Mouse (Mus musculus) heart, embryonic 11.5 days (tissue): ENCODE measurements around the gene Eef1e1. TPM values are rescaled to one million over a fixed set of nuclear protein-coding genes. Genes with fewer than 3 reads are reported as not detected.

Experiments used
- ATAC-seq: fragments of 200-750 bp; cut with Nextera tagmentation; replicated peaks from 2 replicates; pipeline ENCODE4 v1.8.0; 2017; ENCODE audit warnings: moderate library complexity; ENCODE audit not compliant: insufficient number of reproducible peaks, low FRiP score, low TSS enrichment
- H3K27ac ChIP-seq: fragments of 300-500 bp; sonication (generic); 2 replicates; pipeline ENCODE4 v1.5.1; 2014; ENCODE audit warnings: mild to moderate bottlenecking, low read depth, low read length
- H3K27me3 ChIP-seq: fragments of 300-500 bp; sonication (generic); 2 replicates; pipeline ENCODE4 v1.6.1; 2014; ENCODE audit warnings: mild to moderate bottlenecking, low read length, mixed read lengths; ENCODE audit not compliant: control insufficient read depth, insufficient read depth
- H3K36me3 ChIP-seq: fragments of 300-500 bp; sonication (generic); 2 replicates; pipeline ENCODE4 v1.6.1; 2014; ENCODE audit warnings: mild to moderate bottlenecking, low read length, moderate library complexity, mixed read lengths; ENCODE audit not compliant: control insufficient read depth, insufficient read depth
- H3K4me1 ChIP-seq: fragments of 300-500 bp; sonication (generic); 2 replicates; pipeline ENCODE4 v1.6.1; 2014; ENCODE audit warnings: low read length; ENCODE audit not compliant: control insufficient read depth, insufficient read depth
- H3K4me2 ChIP-seq: fragments of 300-500 bp; sonication (generic); 2 replicates; pipeline ENCODE4 v1.6.1; 2014; ENCODE audit warnings: mild to moderate bottlenecking, moderate library complexity
- H3K4me3 ChIP-seq: fragments of 300-500 bp; sonication (generic); 2 replicates; pipeline ENCODE4 v1.5.1; 2014; ENCODE audit warnings: low read depth, low read length
- H3K9ac ChIP-seq: fragments of 300-500 bp; sonication (generic); 2 replicates; pipeline ENCODE4 v1.6.1; 2014; ENCODE audit warnings: mild to moderate bottlenecking, low read depth, low read length, moderate library complexity
- H3K9me3 ChIP-seq: fragments of 300-500 bp; sonication (generic); replicated peaks from 2 replicates; pipeline ENCODE4 v1.6.1; 2016; ENCODE audit warnings: low read length; ENCODE audit not compliant: control insufficient read depth
- WGBS: fragments of 180-500 bp; shearing (Covaris S2); extraction: QIAGEN DNeasy Blood & Tissue Kit; methylation state at CpG from one replicate; pipeline ENCODE4 v1.1.7; 2014; ENCODE audit not compliant: insufficient replicate concordance; 5-methylcytosine and 5-hydroxymethylcytosine counted together
- polyA plus RNA-seq: library from polyadenylated mRNA; unstranded; fragments of >200 nt; fragmentation: Nextera tagmentation; extraction: Ambion mirVana; gene quantifications from 2 replicates; pipeline ENCODE4 v1.2.1, GENCODE M21; 2014

The Eef1e1 gene
- polyA plus RNA-seq, 1 experiment from 2014 or later, result 42.7 TPM

GRCm38 (mm10) chr13:38602966-38603365 lies 55.9 kb downstream of the Eef1e1 start:
- 87% methylated on average over 13 of the region's 13 CpGs for WGBS
- H3K27ac ChIP-seq, result no peak overlapping the region; the same call in 1 of the 2 replicates
- H3K4me2 ChIP-seq, result 0 out of 2 replicates have a peak overlapping the region, but pooled peaks have one; percentile 14
- H3K4me3 ChIP-seq, result no peak overlapping the region
- H3K9ac ChIP-seq, result no peak overlapping the region
- no peaks in the 10 kb centered on the region for H3K9me3 ChIP-seq
- no peak for ATAC-seq
- no peaks in the 10 kb centered on the region for H3K27me3 ChIP-seq
- peaks cover 7% of the 10 kb centered on the region; the same call in 1 of the 2 replicates for H3K4me1 ChIP-seq
- H3K36me3 ChIP-seq, result no peaks in the 10 kb centered on the region

GRCm38 (mm10) chr13:38602243-38602832 lies 56.5 kb downstream of the Eef1e1 start:
- Histone ChIP-seq H3K36me3 (no peaks in the 10 kb centered on the region), H3K9me3 (no peaks in the 10 kb centered on the region), H3K4me2 (0 out of 2 replicates have a peak overlapping the region, but pooled peaks have one; percentile 14), H3K9ac (no peak overlapping the region), H3K4me1 (peaks cover 7% of the 10 kb centered on the region; the same call in 1 of the 2 replicates), H3K27ac (no peak overlapping the region; the same call in 1 of the 2 replicates), H3K27me3 (no peaks in the 10 kb centered on the region), H3K4me3 (no peak overlapping the region)
- 47% methylated on average over 17 of the region's 17 CpGs for WGBS
- ATAC-seq, result no peak

- H3K9me3 ChIP-seq, result no peaks in the 10 kb centered on the region
- WGBS, result 75% methylated on average over 11 of the region's 11 CpGs
- no peaks in the 10 kb centered on the region for H3K27me3 ChIP-seq
- H3K36me3 ChIP-seq, result no peaks in the 10 kb centered on the region
- H3K9ac ChIP-seq, result no peak overlapping the region
- no peak overlapping the region for H3K27ac ChIP-seq
- H3K4me2 ChIP-seq, result no peak overlapping the region
- peaks cover 7% of the 10 kb centered on the region; the same call in 1 of the 2 replicates for H3K4me1 ChIP-seq
- H3K4me3 ChIP-seq, result no peak overlapping the region
- ATAC-seq, result no peak
Observed at GRCm38 (mm10) chr13:38600811-38601210, 58.0 kb downstream of the Eef1e1 start.

- 58% methylated on average over 3 of the region's 3 CpGs for WGBS
- ATAC-seq, result no peak
- H3K4me1 ChIP-seq, result peaks cover 10% of the 10 kb centered on the region; the same call in 1 of the 2 replicates
- no peaks in the 10 kb centered on the region for H3K9me3 ChIP-seq
- no peak overlapping the region for H3K9ac ChIP-seq
- H3K27me3 ChIP-seq, result no peaks in the 10 kb centered on the region
- no peak overlapping the region for H3K27ac ChIP-seq
- H3K4me3 ChIP-seq, result no peak overlapping the region
- no peak overlapping the region for H3K4me2 ChIP-seq
- H3K36me3 ChIP-seq, result no peaks in the 10 kb centered on the region
Observed at GRCm38 (mm10) chr13:38597076-38597475, 61.8 kb downstream of the Eef1e1 start.

- Histone ChIP-seq H3K36me3 (no peaks in the 10 kb centered on the region), H3K4me3 (no peak overlapping the region), H3K4me2 (no peak overlapping the region), H3K27ac (no peak overlapping the region), H3K4me1 (peaks cover 10% of the 10 kb centered on the region; the same call in 1 of the 2 replicates), H3K9ac (no peak overlapping the region), H3K27me3 (no peaks in the 10 kb centered on the region), H3K9me3 (no peaks in the 10 kb centered on the region)
- 80% methylated on average over 4 of the region's 4 CpGs for WGBS
- no peak for ATAC-seq
Observed at GRCm38 (mm10) chr13:38596461-38596860, 62.4 kb downstream of the Eef1e1 start.

Other genes starting within 250 kb of the Eef1e1 start
- 205 and 250 TPM in 2 replicates for gene Txndc5, start 130.2 kb downstream of the Eef1e1 start, polyA plus RNA-seq
- gene Bloc1s5, start 23.9 kb downstream of the Eef1e1 start, polyA plus RNA-seq, result 17.9 and 18.9 TPM in 2 replicates